Mouse (Mus musculus): Measurements from ENCODE around the gene Haus7.
"Not testable (repeated sequence)": the region's sequence is repeated elsewhere in the genome, so short reads cannot be mapped to it uniquely, and the experiment has no call there.

The Haus7 gene

DNA sequence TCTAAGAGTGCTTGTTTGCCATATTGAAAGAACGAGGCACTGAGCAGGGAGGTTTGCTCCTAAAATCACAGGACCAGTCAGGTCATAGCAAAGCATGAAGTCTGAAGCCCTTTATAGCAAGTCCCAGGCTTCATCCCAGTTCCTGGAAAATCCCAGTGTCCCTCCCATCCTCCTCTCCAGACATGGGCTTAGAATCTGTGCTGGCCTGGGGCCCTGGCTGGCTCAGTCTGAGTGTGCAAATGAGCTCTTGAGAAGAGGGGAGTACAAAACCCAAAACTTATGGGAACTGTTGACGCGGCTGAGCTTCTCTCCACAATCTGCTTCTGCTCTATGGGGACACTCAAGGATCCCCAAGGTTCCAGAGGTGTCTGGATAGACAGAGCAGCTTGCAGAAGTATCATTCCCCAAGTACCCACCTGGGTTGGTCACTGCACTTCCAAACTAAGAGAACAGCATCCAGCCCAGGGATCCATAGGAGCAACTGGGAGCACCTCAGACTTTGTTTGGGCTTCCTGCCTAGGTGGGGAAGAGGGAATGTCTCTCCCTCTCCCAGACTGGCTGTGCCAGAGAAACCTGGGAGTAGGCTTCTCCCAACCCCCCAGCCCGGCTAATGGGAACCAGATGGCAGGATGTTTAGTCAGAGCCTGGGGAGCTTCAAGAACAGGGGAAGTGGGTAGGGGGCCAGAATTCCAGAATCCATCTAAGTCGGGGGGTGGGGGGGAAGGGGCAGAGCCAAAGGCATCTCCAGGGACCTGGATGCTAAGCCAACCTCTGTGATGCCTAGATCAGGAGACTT, 8.8 kb upstream of the Haus7 start:
- in situ Hi-C loops (cut with MboI; ENCODE audit: low sequenced_read_pairs): no loop called here

DNA sequence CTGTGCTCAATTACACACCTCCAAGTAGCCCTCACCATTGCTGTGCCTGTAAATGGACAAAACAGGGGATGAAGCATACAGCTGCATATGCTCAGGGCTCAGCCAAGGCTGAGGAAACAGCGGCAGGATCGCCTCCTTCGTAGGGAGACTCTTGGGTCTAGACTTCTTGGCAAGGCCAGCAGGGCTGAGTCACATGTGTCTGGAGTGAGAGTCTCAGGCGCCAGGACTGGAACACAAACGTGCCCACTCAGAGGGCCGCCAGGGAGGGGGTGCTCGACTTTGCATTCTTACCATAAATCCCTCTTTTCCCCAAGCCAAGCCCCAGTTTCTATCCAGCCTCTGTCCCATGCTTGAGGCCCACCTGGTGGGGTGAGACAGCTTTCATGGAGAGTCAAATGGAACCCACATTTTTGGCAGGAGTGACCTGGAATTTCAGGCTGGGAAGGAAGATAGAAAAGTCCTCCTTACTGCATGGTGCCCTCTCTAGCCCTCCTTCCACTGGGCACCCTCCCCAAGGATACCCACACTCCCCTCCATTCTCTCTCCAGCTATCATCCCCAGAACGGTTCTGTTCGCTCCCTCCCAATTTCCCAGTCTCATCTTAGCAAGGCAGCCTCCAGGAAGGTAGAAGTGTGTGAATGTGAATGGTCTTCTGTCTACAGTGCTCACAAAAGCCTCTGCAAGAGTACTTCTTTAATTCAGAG, 6.8 kb upstream of the Haus7 start:
- in situ Hi-C loops (cut with MboI; ENCODE audit: low sequenced_read_pairs): no loop called here

- in situ Hi-C loops (cut with MboI; ENCODE audit: low sequenced_read_pairs): no loop called here
Observed at GRCm38 (mm10) chrX:73460792-73461191, 1.9 kb upstream of the Haus7 start.

- in situ Hi-C loops (cut with MboI; ENCODE audit: low sequenced_read_pairs): no loop called here
Observed at GRCm38 (mm10) chrX:73451949-73452348, 6.9 kb downstream of the Haus7 start.

DNA sequence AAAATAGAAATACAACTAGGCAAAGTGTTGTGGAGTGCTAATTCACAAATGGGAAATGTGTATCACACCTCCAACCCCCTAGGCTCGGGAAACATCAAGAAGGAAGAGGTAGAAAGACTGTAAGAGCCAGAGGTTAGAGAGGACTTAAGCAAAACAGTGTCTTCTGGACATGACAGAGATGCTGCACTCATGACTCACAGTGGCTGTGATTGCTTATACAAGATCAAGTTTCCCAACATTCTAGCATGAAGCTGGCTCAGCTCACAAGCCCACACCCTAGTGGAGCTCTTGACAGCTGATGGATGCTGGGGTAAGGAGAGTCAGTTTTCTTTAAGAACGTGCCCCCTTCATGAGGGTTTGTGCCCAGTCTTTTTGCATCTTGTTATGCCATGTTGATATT, 17.4 kb downstream of the Haus7 start:
- in situ Hi-C loops (cut with MboI; ENCODE audit: low sequenced_read_pairs): no loop called here

GRCm38 (mm10) chrX:73435252-73435651, 23.6 kb downstream of the Haus7 start, which contains the start of gene Trex2:
Gene Trex2, minus strand, starts transcription at chrX:73435344.
- in situ Hi-C loops (cut with MboI; ENCODE audit: low sequenced_read_pairs): no loop called here

DNA sequence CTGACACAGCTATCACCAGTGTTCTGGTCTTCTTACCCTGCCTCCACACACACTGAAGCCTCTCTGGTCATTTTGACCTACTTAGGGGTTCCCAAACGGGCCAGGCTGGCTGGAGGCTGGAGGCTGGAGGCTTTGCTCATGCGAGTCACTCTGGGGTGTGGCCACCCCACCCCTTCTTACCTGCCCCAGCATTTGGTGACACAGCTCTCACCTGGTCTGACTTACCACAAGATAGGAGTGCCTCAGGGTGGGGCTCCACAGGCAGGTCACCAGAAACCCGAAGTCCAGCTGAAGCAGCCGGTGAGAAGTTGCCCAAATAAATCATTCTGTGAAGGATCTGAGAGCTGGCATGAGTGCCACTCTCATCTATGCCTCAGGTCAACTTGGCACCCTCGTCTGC, 26.0 kb downstream of the Haus7 start:
- in situ Hi-C loops (cut with MboI; ENCODE audit: low sequenced_read_pairs): no loop called here

- in situ Hi-C loops (cut with MboI; ENCODE audit: low sequenced_read_pairs): no loop called here
Observed at GRCm38 (mm10) chrX:73430036-73430435, 28.8 kb downstream of the Haus7 start.

GRCm38 (mm10) chrX:73412767-73413166, 46.1 kb downstream of the Haus7 start:
- in situ Hi-C loops (cut with MboI; ENCODE audit: low sequenced_read_pairs): no loop called here

- in situ Hi-C loops (cut with MboI; ENCODE audit: low sequenced_read_pairs): no loop called here
Observed at GRCm38 (mm10) chrX:73410880-73411517, 47.8 kb downstream of the Haus7 start, which contains the start of gene Zfp92. Gene Zfp92, plus strand, starts transcription at chrX:73411096.

DNA sequence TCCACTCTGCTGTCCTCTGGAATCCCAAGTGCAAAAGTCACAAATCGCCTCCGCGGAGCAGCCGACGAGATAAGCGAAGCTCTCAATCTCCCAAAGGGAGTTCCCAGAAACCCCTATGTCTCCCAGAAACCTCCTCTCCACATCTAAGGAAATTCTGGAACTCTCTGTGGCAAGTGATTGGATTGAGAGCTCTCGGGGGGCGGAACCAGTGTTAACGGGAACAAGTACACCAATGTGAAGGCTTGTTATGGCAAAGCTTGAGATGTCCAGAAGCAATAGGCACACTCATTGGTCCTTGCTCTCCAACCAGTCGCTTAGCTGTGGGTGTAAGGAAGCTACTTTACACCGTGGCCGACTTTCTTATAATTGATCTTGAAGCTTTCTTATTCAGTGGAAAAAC, 57.2 kb downstream of the Haus7 start:
- in situ Hi-C loops (cut with MboI; ENCODE audit: low sequenced_read_pairs): no loop called here

- in situ Hi-C loops (cut with MboI; ENCODE audit: low sequenced_read_pairs): no loop called here
Observed at GRCm38 (mm10) chrX:73400951-73401350, 57.9 kb downstream of the Haus7 start.

DNA sequence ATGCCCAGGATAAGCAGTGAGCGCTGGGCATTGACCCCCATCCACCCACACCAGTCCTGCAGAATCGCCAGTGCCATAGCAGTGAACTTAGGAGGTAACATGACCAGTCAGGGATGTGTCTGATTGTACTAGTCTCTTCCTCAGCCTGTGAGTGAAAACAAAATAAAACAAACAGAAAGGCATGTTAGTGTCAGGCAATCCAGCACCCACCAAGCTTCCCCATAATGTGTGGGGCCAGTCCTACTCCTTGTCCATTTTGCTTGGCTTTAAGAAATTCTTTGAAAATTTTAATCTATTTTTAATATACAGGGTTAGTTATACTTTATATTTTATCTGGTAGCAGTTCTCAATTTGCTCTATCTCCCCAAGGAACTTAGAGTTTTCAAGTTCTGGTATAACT, 60.2 kb downstream of the Haus7 start, which contains the start of gene Gm18336:
Gm18336 (minus strand) TSS at position 101 of the 400 bp plus-strand sequence.
- in situ Hi-C loops (cut with MboI; ENCODE audit: low sequenced_read_pairs): not testable (repeated sequence)

- in situ Hi-C loops (cut with MboI; ENCODE audit: low sequenced_read_pairs): no loop called here
Observed at GRCm38 (mm10) chrX:73396446-73396845, 62.4 kb downstream of the Haus7 start.

- in situ Hi-C loops (cut with MboI; ENCODE audit: low sequenced_read_pairs): no loop called here
Observed at GRCm38 (mm10) chrX:73391481-73391880, 67.4 kb downstream of the Haus7 start.
